Mouse (Mus musculus): ENCODE results near the gene Arl8a.

The Arl8a gene

DNA sequence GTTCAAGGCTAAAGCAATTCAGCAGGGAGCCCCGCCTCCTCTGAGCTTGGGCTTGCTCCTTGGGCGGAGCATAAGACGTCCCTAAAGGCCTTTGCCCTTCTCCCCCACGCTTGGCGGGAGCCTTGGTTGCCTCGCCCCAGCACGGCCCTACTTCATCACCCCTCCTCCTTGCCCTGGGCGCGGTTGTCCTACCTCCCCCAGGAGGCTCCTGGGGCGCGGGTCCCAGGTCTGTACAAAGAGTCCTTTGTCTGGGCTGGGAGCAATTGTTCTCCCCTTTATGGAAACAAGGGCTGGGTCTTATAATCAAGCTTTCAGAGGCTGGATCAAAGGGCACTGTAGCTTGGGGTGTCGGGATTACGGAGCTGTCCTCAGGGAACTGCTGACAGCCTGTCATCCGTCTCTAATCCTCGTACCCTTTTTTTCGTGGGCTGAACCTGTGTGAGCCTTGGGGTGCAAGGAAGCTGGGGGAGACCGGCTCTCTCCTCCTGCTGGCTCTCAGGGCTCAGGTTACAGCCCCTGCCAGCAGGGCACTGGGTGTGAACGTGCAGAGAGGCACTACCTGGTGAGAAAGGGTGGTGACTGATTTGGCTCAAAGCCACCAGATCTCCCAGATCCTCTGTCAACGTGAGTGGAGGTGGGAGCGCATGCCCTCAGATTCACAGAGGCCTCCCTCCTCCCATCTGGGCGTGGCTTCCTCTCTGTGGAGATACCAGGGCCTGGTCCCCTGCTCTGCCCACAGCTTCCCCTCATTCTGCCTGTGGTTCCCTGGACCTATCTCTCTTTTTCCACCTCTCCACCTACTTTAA lies 52.6 kb downstream of the Arl8a start:
- DNase-seq (ENCODE audit: low read depth, low spot score): no peak

DNA sequence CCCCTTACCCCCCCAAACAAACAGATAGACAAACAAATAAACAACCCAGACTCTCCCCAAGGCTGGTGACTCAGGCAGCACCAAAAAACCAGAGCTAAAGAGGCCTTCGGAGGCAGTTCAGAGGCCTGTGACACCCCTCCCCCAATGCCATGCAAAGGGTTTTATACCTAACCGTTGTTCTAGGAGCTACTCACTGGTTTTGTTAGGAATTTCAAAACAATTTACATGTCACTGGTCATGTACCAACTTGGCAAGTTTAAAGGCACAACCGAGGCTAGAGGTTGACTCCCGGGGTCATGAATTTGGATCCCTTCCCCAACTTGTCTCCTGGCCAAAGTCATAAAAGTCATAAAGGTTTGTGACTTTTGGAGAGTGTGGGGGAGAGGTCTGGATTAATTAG lies 53.8 kb downstream of the Arl8a start:
- DNase-seq (ENCODE audit: low read depth, low spot score): no peak

DNA sequence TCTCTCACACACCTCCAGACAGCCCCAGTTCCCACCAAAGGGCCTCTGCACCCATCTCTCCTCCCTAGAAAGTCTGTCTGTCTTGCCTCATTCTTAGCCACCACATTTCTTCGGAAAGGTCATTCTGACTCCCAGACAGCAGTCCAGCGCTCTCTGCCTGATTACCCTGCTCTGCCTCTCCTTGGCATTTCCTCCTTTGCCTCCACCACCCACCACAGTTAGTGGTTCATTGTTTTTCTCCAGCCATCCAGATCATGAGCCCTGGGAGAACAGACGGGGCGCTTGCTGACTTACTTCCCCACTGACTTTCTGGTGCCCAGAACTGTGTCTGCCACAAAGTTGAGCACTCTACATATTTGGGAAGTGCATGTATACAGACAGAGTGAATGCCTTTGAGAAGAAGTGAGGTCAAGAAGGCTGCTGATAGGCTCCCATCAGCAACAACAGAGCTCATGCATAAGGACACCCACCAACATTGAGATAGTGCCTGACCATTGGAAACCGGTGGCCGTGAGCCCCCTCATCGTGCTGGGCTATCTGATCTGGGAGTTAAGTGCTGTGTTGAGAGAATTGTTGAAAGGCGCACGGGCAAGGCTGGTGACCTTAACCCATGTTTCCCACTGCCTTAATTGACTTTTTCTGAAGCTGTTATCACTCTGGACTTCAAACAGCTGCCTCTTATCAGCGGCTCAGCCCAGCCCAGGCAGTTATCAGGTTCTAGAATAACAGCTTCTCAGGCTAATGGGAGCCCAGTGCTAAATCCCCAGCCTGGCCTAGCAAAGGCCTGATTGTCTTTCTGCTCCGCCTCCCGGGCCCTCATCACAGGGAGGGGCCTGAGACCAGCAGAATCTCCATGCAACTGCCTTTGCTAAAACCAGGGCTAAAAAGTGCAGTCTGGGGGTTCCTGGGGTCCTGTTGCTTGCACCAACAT lies 57.8 kb downstream of the Arl8a start:
- DNase-seq (ENCODE audit: low read depth, low spot score): no peak

- no peak for DNase-seq (ENCODE audit: low read depth, low spot score)
Measured at GRCm38 (mm10) chr1:135205257-135205656, 58.6 kb downstream of the Arl8a start.
